Mouse (Mus musculus) myocyte (in vitro differentiated cells): ENCODE measurements around the gene Il24.

Experiments used
- E2F4 ChIP-seq: IDR thresholded peaks from one replicate; pipeline ENCODE4 v1.6.1; 2011; ENCODE audit warnings: mild to moderate bottlenecking, control low read depth, moderate library complexity; ENCODE audit not compliant: insufficient read depth
- POLR2A ChIP-seq: IDR thresholded peaks from one replicate; pipeline ENCODE4 v1.6.1; 2011; ENCODE audit warnings: low read depth, mild to moderate bottlenecking, control low read depth, moderate library complexity; ENCODE audit not compliant: insufficient read length
- TCF3 ChIP-seq: IDR thresholded peaks from one replicate; pipeline ENCODE4 v1.6.1; 2011; ENCODE audit warnings: low read depth, control low read depth; ENCODE audit not compliant: insufficient read length
- USF1 ChIP-seq: IDR thresholded peaks from one replicate; pipeline ENCODE4 v1.6.1; 2011; ENCODE audit warnings: low read depth, mild to moderate bottlenecking, control low read depth, moderate library complexity

GRCm38 (mm10) chr1:130864741-130865140 lies 22.5 kb downstream of the Il24 start:
- no peak for TF ChIP-seq E2F4
- no peak for TF ChIP-seq POLR2A
- no peak for TF ChIP-seq TCF3
- TF ChIP-seq USF1 = no peak
